Comparison of ENCODE assay signal across 8 mouse cellular contexts in the genomic region with DNA sequence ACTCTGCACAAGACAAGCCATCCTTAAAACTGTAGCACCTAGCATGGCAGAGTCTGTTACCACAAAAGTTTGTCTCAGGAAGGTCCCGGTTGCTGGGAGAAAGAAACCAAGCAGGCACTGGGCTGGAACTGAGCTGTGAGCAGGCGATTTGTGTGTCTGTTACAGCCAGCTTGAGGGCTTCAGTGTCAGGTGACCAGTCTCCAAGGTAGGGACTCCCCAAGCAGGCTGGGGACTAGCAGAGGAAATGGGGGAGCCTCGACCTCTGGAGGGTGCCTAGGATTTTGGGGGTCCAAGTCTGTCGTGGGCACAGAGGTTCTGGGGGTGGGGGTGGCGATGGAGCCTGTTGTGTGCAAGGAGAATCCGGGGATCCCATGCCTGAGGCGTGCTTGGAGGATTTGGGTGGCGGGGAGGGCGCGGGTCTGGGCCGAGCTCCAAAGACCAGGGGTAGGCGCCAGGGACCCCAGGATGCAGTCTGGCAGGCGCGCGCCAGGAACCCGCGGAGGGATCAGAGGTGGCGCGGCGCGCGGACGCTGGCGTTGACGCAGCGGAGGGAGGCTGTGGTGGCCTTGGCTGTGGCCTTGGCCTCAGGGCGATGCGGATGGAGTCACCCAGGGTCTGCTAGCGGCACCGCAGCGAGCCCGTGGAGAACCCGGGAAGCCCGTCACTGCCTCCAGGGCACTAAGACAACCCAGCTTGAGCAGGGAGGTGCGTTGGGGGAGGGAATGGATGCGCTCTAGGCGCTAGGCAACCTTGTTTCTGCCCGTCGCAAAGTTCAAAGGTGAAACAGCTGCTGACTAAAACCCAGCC. TPM values are rescaled to one million over a fixed set of nuclear protein-coding genes. Genes with fewer than 3 reads are reported as not detected.
DNase-seq lines count a peak whose midpoint lies in the region.

Hrasls (plus strand) TSS at position 91 of the 807 bp plus-strand sequence.

- no peaks in the 10 kb centered on the region for H3K36me3 ChIP-seq in hindbrain, embryonic 10.5 days

- DNase-seq in ZHBTc4 (ENCODE audit: low read depth, low spot score) = peak; percentile 71
- DNase-seq in cerebellum, adult 9-11 months = peak; percentile 72
- peak; percentile 18 to 32 for DNase-seq in frontal cortex, postnatal 10 days (ENCODE audit: low spot score in 2 of 2)
- peak; percentile 71 for DNase-seq in hindbrain, embryonic 10.5 days (ENCODE audit: low spot score)
- peak; percentile 5 for DNase-seq in layer of hippocampus, adult 9-11 months
- DNase-seq in lung, postnatal 4 days = peak; percentile 16 to 46
- peak; percentile 45 for DNase-seq in right cerebral cortex, postnatal 4 days
- no peak for DNase-seq in spleen, adult 18-20 months

- 2% methylated on average over 39 of the region's 39 CpGs for WGBS in hindbrain, embryonic 10.5 days

- H3K27me3 ChIP-seq in hindbrain, embryonic 10.5 days (ENCODE audit: insufficient read depth, poor library complexity, severe bottlenecking) = peaks cover 48% of the 10 kb centered on the region

- H3K9me3 ChIP-seq in hindbrain, embryonic 10.5 days = no peaks in the 10 kb centered on the region

- H3K4me3 ChIP-seq in hindbrain, embryonic 10.5 days = peak within 1 kb of the TSS; percentile 58

- peaks cover 13% of the 10 kb centered on the region for H3K4me1 ChIP-seq in hindbrain, embryonic 10.5 days (replicated peaks)

- peak within 1 kb of the TSS; percentile 85 for H3K27ac ChIP-seq in hindbrain, embryonic 10.5 days

RNA-seq across cellular contexts. Expression of gene Hrasls, which starts in this region (rescaled TPM):
- polyA plus RNA-seq in hindbrain, embryonic 10.5 days (2016; fragmentation: Nextera tagmentation; extraction: Ambion mirVana) = 1.0 and 1.8 TPM in 2 replicates

Comparison
In these comparisons a context has a peak if more than half of its experiments do, and no peak if none do; other contexts are left out.
1. DNase-seq: peak in ZHBTc4 (single experiment), cerebellum, adult 9-11 months (single experiment), frontal cortex, postnatal 10 days (2 of 2), hindbrain, embryonic 10.5 days (single experiment), layer of hippocampus, adult 9-11 months (single experiment), lung, postnatal 4 days (2 of 2) and right cerebral cortex, postnatal 4 days (single experiment); none in spleen, adult 18-20 months (0 of 2).